Mouse (Mus musculus): ENCODE data around the gene Arid1b.

- TF ChIP-seq POLR2A (IDR thresholded peaks at IDR 0.05; ENCODE audit: low read depth, low read length) (no peak), CTCF (IDR thresholded peaks at IDR 0.05; ENCODE audit: extremely low read depth, insufficient read length, insufficient replicate concordance, low read depth, low read length) (no peak)
These were observed 105.1 kb downstream of the Arid1b start for GRCm38 (mm10) chr17:5099238-5099637.

All from small intestine, adult 2 months (tissue).